Mouse (Mus musculus) thymus, postnatal 10 days (tissue): ENCODE measurements around the gene Mcm3ap.

Experiments
- DNase-seq, 2 experiments: peaks; one replicate each; pipeline ENCODE4 v3.0.0; 2021; ENCODE audit warnings: low spot score in 2 of 2

Mcm3ap gene

DNA sequence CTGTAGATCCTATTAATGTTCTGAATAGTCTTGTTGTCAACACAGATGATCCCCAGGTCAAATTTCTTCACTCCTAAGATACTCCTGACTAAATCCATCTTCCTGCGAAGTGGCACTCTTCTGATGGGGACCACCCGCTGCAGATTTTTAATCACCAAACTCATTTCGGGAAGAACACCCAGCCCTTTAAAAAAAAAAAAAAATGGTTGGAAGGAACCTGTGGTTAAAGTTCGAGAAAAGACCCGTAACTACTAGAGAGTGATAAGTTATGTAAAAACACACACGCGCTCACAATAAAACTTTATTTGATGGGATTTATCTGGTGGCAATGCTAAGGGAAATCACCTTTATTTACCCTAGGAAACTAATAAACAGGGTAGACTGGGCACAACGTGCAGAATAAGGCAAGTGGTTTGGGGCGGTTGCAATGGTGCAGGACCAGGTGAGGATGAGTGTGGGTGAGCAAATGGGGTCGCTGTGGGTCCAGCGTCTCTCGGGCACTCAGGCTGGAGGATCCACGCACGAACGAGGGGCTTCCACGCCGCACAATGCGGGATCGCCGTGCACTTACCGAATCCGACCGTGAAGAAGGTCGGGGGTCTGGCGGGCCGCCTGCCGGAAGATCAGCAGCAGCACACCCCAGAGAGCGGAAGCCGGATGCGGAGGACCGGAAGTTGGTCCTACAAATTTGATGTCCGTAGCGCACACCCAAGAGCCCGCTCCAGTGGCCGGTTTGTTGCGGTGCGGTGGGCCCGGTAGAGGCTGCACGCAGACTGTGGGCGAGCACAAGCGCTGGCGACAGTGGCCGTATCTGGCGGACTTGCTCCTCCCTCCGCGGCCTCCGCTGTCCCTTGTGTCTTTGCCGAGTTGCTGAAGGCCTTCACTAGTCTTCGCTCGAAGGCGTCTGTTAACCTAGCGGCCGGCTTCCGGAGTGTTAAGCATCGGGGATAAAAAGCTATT is at the start of gene Mcm3ap, which contains the start of gene Ybey:
Gene Mcm3ap, plus strand, starts transcription at position 725 of the 960 bp plus-strand sequence.
Gene Ybey, minus strand, starts transcription at position 912 of the 960 bp plus-strand sequence.
- DNase-seq = peak; percentile 69 to 84

DNA sequence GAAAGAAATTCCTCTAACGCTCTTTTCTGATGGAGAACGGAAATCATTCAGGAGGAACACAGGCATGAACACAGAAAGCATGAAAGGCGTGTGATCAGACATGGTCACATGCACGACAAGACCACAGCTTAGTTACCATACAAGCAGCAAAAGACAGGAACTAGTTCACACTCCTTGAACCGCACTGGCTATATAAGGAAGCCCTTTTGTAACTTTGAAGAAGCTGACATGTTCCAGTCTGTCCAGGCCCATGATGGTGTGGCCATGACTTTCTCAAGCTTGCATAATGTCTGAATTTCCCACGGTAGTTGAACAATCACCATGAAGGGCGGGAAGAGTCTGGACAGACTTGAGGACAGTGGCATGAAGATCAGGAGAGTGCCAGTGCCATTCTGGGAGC is 43.1 kb upstream of the Mcm3ap start:
- DNase-seq = no peak

GRCm38 (mm10) chr10:76433925-76434324 is 34.8 kb upstream of the Mcm3ap start:
- DNase-seq = no peak

GRCm38 (mm10) chr10:76439107-76439890 is 29.4 kb upstream of the Mcm3ap start:
- no peak for DNase-seq

DNA sequence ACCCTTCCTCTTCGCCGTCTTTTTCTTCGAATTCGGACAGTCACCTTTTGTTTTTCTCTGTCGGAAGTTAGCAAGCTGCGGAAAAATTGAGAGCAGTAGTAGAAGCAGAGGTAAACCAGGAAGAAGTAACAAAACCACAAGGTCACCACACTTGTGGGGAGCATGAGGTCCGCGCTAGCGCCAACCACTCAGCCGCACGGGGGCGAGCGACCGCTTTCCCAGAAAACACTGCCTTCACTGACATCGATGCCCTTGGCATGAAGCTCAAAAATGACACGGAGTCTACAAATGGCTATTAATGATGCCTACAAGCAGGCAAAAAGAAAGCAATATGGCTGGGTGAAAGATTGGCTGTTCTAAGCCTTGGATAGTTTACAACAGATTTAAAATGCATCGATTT is 28.4 kb upstream of the Mcm3ap start, which contains the start of gene AC141477.1:
Gene AC141477.1, minus strand, starts transcription at position 164 of the 400 bp plus-strand sequence.
- DNase-seq = no peak

DNA sequence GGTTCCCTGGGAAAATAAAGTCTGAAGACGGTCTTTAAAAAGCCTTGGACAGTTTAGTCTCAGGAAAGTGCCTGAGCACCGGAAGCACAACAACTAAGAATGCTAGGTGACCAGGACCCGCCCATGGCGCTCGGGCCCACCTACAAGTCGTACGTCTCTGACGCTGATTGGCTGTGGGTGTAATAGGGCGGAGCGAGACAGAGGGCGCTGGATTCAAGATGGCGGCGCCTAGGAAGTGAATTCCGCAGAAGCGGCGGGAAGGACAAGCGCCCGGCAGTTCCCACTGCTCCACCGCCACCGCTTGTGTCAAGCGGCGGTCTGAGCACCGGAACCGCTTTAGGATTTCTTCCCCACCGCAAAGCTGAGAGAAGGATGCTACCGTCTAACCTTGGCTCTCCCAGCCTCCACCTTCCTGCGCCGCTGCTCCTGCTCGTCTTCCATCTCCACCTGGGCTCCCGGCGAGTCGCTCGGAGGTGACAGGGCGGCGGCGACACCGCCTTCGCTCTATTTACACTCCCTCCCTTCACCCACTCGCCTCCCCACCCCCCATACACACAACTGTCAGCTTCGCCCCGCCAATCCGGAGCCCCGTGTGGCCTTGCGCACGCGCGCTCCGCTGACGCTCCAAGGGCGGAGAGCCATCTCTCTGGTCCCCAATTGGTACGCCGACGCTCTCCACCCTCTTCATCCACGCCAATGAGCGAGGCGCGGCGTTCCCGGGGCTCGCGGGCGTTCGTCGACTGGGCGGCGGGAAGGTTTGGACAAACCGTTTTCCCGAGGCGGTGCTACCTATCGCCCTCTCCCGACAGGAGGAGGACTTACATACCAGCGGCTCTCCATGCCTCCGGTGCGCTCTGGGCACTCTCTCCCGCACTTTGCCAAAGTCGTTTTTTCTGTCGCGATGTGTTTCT is 26.3 kb upstream of the Mcm3ap start, which contains the start of gene Pcnt:
Gene Pcnt, minus strand, starts transcription at position 609 of the 911 bp plus-strand sequence.
- peak; percentile 94 to 96 for DNase-seq

DNA sequence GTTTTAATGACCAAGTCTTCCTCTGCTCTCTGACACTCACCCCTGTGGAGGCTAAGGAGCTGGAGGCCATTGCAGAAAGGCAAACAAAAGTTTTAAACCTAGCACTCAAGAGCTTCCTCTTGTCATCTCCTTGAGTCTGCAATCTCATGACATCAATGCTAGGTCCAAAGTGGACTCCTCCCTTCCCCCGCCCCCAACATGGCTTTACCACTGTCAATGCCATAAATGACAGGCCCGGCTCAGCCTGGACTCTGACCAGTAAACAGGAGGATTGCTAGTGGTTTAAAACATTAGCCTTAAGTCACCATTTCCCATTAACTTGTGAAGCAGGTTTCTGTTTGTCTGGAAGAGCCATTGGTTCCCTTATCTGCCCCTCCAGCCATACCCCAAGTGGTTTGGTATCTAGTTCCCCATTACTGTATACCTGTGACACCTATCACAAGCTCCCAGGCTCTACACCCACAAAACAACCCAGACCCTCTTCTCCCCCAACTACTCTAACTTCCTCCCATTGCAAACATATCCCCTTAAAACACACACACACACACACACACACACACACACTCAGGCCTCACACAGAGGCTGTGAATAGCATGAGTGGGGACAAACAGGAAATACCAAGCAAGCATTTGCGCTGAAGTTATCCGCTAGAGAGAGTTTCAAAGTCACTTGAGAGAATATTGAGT is 22.6 kb upstream of the Mcm3ap start:
- DNase-seq = no peak

DNA sequence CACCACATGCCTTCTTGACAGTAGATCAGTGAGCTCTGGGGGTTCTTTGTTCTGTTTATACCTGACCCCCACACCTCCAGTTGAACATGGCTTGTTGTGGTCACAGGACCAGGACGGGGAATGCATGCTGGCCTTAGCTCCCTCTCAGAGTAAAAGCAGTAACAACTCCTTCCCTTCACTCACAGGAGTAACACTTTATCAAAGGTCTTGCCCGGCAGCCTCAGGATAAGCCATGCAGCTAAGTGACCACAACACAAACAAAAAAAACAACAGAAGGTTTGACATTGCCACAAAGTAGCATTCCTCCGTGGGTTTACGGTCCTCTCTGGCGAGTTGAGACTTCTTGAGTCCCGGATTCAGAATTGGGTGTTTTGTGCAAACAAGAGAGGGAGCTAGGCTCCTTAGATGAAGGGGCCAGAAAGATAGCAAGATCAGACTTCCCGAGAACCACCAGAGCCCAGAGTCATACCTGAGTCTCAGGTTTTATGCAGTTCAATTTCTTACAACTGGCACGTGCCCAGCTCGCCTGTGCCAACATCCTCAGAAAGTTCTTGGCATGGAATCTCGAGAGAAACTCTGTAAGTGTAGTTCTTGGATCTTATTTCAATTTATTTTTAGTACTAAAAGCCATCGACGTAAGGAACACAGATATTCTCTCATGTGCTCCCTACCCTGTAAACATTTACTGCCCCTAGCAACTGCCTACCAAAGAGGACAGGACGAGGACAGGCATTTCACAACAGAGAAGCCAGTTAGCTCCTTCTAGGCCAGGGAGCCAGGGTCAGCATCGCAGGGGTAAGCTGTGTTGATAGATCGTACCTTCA is 21.1 kb upstream of the Mcm3ap start:
- no peak for DNase-seq

DNA sequence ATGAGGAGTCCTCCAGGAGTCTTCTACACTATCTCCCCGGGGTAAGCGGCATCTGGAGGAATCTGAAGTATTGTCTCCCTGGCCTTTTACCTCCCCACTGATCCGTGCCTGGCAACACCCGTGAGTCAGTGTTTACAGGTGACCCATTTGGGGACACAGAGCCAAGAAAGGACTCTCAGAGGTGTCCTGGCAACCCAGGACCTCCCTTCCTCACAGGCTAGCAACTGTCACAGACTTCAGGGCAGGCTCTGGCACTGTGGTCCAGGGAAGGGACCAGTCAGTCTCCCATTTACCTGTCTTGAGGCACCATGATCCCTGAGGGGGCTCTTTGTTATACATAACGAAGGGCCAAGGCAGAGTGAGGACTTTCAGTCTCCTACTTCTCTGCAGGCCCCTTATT is 19.9 kb upstream of the Mcm3ap start, which contains the start of gene 2610028H24Rik:
Gene 2610028H24Rik, plus strand, starts transcription at position 231 of the 400 bp plus-strand sequence.
- no peak for DNase-seq

GRCm38 (mm10) chr10:76455289-76455688 is 13.4 kb upstream of the Mcm3ap start:
- peak in 1 of 2 experiments; percentile 29 for DNase-seq

DNA sequence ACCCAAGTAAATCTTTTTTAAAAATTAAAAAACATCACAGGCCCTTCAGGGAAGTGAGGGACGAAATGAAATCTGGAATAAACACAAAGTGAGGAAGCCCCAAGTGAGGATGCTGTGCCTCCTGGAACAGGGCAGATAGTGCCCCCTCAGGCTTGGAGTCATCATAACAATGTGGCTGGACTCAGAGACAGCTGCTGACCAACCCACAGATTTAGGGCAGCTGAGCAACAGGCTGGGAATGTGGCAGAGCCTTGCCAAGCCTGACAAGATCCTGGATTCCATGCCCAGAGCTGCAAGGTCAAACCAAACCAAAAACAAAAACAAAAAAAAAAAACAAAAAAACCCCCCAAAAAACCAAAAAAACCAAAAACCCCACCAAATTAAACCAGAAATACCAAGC is 7.5 kb upstream of the Mcm3ap start:
- no peak for DNase-seq

GRCm38 (mm10) chr10:76462312-76462711 is 6.4 kb upstream of the Mcm3ap start:
- DNase-seq = no peak

DNA sequence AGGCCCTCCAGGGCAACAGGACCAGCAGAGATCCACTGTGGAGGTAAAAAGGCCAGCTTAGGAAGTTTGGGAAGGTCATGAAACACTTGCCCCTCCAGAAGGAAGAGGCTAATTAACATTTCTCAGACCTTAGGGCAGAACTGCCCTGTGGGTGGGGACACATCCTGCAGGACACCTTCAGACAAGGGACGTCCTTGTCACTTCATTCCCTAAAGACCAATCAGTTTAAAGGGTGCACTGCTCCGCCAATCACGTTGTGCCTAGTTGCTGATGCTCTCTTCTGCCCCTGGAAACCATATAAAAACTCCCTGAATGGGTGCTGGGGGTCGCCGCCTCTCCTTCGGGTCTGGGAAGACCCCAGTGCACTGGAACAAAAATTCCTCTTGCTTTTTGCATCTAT is 6.0 kb upstream of the Mcm3ap start:
- DNase-seq = no peak

DNA sequence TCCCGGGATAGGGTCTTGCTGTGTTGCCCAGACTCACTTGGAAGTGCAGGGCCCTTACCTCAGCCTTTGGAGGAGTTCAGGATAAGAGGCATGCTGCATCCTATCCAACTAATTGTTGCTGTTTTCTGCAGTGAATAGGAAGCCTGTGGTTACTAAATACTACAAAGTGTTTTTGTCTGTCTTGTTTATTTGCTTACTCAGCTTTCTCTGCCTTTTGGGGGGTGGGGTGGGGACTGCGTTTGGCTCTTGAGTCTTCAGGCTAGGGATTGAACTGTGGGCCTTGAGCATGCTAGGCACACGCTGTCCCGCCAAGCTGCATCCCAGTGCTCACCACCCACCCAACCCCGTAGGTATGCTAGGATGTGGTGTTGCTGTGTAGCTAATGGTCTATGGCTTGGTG is 5.0 kb downstream of the Mcm3ap start:
- no peak for DNase-seq

DNA sequence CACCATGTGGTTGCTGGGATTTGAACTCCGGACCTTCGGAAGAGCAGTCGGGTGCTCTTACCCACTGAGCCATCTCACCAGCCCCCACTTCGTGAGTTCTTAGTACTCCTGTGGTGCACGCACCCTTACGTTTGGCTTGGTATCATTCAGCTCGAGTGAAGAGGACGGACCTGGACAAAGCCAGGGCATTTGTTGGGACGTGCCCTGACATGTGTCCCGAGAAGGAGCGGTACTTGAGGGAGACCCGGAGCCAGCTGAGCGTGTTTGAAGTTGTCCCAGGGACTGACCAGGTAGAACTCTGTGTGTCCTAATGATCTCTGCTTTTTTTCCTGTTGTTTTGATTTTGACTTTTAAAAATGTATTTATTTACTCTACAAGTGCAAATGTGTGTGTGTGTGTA is 12.1 kb downstream of the Mcm3ap start:
- no peak for DNase-seq

- DNase-seq = no peak
Observed at GRCm38 (mm10) chr10:76481480-76481879, 12.8 kb downstream of the Mcm3ap start.

GRCm38 (mm10) chr10:76486302-76486701 is 17.6 kb downstream of the Mcm3ap start:
- no peak for DNase-seq

DNA sequence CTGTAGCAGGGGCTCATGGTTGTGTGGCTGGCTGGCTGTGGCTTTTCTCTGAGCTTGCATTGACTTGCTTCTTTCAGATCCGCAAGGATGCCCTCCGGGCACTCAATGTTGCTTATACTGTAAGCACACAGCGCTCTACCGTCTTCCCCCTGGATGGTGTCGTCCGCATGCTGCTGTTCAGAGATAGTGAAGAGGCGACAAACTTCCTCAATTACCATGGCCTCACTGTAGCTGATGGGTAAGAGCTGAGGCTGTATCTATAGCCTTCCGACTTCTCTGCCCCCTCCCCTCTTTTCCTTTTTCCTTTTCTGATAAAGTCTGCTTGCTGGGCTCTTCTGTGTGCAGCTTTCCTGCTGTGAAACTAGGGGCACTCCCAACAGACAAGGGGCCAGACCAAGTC is 19.5 kb downstream of the Mcm3ap start:
- DNase-seq = no peak

- DNase-seq = no peak
Observed at GRCm38 (mm10) chr10:76489205-76489604, 20.5 kb downstream of the Mcm3ap start.

DNA sequence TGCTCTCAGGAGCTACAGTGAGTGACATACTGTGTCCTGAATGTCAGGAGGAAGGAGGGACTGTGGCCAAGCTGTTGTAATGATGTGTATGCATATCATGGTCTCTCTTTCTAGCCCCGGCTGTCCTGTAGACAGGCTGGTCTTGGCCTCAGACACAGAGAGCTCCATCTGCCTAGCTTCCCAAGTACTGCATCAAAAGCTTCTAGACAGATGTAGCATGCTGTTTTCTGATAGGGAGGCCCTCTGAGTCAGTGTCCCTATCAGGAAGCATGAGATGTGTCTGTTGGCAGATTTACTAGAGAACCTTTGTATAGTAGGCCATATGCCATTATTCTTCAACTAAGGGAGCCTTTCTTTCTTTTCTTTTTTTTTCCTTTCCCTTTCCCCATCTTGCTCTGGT is 24.8 kb downstream of the Mcm3ap start:
- no peak for DNase-seq
